Mouse (Mus musculus): Measurements from ENCODE around the gene Camk2n1.

The Camk2n1 gene

DNA sequence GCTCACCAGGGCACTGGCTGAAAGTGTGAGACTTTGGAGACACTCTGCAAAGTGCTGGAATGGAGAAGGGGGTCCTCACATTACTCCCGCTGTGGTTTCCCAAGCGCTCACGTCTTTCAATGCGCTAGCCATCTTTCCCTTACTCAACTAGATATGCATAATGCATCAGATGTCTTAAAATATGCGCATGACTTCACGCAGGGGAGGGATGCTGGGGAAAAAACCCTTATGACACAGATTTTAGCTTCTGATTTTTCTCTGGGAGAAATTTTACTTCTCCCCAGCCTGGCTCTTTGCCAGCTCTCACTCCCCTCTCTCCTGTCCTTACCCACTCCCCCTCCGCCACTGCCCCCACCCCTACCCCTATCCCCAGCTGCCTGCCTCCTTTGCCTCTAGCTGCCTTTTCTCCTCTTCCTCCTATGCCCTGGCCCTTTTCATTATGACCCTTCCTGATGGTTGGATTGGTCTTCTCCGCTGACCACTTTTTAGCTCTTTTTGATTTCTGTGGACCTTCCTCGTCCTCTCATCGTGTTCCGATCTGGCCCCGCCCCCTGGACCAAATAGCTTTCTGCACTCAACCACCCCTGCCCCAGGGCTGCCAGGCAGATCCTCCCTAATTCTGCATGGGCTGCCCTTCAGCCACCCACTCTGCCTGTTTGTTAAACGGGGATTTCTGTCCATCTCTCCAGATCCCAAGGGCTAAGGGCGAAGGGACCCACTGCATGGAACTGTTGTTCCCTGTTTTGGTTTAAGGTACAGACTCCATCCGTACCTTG is 6.1 kb upstream of the Camk2n1 start:
- DNase-seq: no peak

DNA sequence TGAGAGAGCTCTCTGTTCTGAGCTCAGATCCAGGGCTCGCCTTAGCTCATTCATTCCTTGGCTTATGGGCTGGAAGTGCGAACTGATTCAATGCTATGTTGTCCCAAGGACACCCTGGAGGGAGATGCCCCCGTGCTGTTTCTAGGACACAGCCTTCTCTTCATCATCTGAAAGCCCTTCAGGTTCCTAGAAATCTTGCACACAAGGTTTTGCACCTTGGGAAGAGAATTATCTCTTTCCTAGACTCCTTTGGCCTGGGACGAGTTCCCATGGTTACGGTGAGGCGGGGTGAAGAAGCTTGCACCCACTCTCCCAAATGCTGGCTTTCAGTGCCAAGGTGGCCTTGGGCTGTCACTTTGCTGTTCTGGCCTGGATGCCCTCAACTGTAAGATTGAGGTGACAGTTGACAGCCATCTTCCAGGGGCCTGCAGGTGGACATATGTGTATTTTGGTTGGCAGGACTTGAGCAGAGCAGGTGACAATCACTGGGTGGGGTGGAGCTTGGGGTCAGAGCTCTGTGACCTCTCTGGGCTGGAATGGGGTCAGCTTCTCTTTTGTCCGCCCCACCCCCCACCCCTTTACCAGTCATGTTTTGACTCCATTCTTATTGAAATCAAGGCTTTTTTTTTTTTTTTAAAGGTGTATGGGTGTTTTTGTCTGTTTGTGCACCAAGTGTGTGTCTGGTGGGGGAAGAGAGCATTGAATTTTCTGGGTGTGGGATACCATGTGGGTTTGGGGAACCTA is 5.1 kb upstream of the Camk2n1 start:
- DNase-seq: no peak

DNA sequence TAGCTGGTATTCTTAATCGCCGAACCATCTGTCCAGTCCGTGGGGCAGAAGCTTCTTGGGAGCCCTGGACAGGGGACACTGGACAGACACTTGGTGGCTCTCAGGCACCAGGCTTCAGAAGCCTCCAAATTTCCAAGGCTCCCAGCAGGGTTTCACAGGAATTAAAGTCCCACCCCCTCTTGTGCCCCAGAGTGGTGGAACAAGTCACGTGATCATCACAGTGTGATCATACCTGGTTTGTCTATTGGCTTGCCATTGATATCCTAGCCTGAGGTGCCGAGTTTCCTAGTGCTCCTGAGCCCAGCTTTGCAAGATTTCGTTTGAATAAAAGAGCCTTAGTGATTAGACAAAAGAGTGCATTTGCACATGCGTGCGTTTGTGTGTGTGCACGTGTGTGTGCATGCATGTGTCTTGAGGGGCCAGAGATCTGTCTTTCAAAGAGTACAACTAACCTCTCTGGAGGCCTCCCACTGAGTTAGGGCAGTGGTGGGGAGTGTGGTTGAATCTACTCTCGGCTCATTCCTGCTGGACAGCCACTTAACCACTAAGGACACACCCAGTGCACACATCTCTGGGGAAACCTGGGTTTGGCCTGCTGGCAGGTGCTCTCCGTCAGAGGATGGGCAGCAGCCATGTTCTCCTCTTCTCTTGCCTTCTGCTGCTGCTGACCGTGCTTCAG is 4.3 kb upstream of the Camk2n1 start:
- no peak for DNase-seq

DNA sequence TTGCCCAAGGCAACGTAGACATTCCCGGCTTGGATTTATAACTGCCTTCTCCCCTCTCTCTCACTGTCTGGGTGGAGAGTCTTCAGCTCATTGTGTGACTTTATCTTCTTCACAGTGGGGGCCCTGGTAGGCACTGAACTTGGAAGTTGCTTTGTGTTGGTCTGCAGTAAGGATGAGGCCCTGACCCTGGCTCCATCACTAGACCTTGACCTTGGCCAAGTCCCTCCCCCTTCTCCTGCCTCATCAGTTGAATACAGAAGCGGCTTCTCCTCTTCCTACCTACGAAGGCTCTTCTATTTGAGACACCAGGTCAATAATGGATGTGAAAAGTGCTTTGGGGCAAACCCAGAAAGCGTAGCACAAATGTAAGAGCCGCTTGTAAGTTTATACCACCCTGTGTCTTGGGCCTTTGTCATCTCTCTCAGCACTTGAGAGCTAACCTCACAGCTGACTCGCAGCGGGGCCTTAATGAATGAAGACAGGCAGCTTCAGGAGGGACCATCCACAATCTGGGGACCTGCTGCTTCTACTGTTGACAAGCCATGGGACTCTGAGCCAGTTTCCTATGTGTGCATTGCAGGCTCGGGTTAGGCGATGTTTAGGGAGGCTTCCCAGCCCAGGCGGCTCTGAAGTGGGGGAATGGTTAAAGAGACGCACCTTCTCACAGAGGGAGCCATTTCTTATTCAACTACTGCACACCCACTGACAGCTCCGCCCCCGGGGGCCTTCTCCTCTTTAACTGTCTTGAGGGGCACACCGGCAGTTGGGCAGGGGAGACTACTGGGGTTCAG is 1.6 kb upstream of the Camk2n1 start:
- DNase-seq: peak; percentile 34

DNA sequence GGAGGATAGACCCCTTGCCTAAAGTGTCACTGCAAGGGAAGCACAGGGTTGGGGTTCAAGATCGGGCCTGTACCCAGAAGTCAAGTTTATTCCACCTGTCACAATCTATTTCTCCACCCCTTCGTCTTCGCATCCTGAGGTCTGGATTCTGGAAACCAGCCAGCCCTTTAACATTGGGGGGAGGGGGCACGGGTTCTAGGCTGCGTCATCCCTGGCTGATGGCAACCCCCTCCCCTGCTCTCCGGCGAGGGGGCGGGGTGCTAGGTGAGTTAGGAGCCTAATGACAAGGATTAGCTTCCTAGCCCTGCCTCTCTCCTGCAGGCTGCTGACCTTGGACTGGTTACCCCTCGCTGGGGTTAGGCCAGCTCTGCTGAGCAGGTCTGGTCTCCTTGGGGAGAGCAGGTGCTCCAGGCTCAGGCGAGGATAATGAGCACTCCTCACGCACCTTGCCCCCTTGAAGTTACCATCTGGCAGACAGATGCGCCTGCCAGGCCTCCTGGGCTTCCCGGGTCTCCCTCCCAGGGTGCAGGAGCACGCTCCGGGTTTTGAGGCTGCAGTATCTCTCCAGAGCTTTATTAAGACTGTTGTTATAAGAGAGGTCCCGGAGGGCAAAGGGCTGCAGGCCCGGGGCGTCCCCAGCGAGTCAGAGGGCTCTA is 889 bp upstream of the Camk2n1 start:
- peak; percentile 72 for DNase-seq

DNA sequence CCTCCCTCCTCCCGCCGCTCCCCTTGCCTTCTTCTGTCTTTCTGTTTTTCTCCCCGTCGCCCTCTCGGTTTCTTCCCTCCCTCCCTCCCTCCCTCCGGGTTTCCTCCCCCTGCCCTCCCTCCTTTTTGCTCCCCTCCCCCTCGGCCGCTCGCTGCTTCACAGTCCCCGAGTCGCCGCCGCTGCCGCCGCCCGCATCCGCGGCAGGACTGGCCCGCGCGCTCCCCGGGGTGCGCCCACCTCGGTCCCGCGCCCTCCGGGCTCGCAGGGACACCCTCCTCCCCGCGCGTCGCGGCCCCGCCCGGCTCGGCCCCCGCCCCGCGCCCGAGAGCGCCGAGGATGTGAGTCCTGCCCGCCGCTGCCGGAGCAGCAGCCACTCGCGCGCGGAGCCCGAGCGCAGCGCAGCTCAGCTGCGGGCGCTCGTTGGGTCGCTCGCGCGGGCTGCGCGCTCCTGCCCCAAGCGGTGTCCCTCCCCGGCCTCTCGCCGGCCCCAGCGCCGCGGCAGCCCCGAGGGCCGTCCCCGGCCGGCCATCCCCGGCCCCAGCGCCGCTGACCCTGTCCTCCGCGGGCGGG is 542 bp downstream of the Camk2n1 start:
- peak; percentile 73 for DNase-seq

DNA sequence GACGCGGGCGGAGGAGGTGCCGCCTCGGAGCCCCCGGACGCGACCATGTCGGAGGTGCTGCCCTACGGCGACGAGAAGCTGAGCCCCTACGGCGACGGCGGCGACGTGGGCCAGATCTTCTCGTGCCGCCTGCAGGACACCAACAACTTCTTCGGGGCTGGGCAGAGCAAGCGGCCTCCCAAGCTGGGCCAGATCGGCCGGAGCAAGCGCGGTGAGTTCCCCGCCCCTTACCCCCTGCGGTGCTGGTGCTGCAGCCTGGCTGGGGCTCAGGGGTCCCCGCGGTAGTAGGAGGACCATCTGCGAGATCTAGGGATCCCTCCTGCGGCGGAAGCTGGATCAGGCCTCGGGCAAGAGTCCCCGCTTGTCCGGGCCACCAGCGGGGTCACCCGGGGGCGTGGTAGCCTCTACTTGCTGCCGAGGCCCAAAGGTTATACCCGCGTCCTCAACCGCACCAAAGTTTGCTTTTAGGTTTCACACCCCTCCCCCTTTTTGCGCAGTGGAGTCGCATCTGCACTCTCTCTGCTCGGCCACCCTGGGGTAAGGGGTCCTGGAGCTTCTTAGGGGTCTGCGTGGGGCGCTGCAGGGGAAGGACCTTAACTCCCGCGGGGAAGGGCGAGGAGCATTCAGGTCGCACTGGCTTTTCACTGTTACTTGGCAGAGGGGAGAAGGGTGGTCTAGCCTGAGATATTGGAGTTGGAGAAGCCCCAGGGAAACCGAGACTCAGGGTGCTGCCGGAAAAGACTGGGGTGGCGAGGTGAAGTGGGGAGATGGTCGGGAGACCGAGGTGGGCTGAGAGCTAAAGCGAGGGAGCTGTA is 1.2 kb downstream of the Camk2n1 start:
- peak; percentile 67 for DNase-seq

DNA sequence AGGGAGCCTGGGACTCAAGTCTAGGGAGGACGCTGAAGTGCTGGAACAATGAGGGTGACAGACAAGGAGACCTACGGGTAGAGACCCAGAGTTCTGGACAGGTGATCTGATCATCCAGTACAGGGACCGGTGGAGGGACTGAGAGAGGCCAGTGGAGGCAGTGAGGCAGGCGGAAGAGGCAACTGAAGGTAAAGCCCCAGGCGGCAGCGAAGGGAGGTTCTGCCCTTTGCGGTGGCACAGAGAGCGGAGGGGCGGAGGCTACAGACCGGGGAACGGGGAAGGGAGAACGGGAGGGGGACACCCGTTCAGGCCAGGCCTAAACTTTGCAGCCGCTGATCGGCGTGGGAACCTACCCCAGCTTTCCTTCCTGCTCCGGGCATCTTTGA is 1.8 kb downstream of the Camk2n1 start:
- DNase-seq: peak; percentile 41

DNA sequence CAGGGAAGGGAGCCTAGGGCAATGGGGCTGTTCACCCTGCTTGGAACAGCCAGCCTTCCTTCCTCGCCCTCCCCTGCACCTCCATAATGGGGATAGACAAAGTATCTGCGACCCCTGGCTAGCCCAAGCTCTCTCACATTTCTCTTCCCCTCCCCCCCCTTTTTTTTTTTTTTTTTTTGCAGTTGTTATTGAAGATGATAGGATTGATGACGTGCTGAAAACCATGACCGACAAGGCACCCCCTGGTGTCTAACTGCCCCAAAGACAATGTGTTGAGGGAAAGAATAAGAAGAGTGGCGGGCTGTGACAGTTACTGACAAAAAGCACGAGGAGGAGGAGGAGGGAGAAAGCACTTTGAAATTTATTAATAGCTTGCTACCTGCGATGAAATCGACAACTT is 2.4 kb downstream of the Camk2n1 start:
- no peak for DNase-seq

DNA sequence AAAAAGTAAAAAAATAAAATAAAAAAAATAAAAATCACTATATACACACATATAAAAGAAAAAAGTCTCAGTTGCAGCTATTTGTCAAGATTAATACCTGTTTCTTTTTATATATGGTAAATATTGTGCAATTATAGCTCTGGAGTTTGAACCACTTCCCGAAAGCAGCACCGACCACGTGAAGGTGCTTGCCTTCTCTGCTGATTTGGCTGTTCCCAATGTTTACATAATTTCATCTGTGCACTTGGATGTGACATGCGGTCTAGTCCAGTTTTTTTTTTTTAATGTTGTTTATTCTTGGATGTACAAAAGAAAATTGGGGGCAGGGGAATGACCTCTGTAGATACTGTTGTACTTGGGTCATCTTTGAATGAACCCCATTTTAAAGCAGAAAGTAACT is 3.0 kb downstream of the Camk2n1 start:
- no peak for DNase-seq

DNA sequence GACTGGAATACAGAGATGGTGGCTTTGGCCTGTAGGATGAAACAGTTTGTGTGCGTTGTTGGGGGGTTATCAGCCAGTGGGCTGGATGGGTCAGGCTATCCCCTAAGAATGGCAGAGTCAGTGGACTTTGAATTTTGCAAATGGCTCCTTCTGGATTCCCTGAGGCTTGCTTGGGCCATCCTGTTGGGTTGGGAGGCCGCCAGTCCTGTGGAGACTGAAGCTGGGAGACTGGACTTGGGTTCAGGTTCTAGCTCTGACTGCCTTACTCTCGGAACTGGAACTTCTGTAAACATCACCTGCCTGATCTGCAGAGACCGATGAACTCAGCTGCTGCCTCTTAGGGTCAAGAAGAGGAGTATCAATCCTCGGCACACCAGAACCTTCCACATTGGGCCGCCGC is 4.1 kb downstream of the Camk2n1 start:
- DNase-seq: no peak

DNA sequence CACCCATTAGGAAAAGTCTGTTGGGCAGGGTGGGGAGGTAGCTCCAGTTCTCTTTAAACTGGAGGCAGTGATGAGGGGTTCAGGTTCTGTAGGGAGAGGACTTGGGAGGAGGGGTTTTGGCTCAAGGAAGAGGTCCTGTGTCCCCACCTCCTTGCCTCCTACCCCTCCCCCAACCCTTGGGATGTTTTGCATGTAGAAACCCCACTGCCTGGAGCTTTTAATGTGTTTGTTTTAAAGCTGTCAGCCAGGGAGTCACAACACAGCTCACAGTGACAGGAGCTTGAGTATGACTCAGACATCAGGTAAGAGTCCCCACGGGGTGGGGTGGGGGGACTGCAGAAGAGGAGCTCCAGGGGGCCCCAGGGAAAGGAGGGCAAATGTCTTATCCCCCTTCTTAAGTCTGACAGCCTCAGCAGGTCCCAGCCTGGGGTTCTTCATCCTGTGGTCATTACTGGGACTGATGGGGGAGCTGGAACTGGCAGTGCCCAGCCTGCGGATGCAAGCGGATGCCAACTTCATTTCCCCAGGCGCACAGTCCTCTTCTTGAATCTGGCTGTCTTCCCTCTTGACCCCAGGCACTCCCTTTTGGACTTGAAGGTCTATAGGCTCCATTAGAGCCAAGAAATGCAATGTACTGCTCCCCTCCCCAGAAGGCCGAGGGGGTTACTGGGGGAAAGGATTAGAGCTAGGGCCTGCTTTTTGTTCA is 4.8 kb downstream of the Camk2n1 start:
- DNase-seq: no peak

DNA sequence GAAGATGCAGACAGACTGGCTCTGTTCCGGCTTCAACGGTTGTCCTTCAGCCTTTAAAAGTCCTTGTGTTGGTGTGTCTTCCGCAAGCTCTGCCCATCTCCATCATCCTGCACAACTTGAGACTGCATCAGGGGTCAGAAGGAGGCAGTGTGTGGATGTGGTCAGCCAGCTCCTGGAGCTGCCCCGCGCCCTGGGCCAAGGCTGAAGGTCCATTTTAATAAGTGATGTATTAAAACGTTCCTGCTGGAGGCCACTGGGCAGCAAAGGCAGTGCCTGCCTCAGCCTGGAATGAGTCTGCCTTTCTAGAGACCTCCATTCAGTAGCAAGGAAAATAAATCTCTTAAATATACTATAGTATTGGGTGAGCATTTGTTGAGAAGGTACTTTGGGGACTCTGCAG is 5.7 kb downstream of the Camk2n1 start:
- no peak for DNase-seq

DNA sequence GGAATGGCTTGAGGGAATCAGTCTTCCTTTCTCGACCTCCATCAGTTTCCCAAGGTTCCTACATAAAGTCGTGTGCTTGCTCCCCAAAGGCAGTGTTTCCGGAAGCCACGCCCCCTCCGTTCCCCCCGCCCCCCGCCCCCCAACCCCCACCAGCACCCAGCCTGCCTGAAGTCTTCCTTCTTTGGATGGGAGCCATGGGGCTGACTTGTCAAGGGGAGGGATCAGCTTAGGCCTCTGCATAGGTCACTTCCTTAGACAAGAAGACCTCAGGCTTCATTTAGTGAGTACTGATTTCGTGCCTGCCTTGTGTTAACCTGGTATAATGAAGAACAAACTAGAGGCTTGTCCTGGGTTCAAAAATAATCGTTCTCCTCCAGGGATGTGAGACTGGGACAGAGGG is 6.8 kb downstream of the Camk2n1 start:
- no peak for DNase-seq

DNA sequence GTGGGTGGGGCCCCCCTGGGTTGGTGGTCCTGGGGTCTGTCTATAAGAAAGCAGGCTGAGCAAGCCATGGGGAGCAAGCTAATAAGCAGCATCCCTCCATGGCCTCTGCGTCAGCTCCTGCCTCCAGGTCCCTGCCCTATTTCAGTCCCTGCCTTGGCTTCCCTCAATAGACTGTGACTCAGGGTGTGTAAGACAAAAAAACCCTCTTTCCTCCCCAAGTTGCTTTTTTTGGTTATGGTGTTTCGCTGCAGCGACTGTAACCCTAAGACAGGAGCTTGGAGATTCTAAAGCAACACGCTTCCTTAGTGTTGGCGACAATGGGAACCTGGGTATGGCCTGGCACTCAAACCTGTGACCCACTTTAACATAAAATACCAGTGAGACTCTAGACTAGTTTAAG is 7.4 kb downstream of the Camk2n1 start:
- no peak for DNase-seq

DNA sequence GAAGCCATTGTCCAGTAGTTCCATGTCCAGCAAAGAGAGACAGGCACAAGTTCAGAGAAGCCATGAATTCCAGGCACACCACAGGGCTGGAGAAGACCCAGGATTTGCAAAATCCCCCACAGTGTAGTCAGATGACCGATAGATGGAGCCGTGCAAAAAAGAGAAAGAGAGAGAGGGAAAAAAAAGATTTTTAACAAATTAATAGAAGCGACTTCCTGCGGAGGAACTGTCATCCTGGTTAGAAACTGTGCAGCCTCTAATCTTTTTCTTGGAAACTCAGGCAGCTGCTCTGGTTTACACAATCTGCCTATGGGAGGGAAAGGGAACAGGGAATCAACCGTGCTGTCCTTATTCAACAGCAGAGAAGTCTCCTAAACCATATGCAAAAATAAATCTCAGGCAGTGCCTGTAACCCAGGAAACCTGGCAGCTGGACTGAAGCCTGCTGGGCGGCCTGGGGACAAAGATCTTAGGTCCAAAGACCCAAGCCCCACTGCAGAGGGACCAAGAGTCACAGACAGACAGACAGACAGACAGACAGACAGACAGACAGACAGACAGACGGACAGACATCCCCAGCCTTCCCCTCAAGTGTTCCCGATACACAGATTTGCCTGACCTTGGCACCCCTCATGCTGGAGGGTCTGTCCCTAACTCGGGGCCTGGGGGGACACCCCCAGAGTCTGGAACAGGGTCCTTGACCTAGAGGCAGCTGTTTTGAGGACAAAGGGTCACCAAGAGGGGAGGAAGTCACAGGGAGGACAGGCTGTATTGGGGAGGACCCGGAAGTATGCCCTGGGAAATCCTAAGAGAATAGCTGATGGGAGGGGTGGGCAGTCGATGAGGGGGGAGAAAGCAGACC is 9.1 kb downstream of the Camk2n1 start:
- no peak for DNase-seq

DNA sequence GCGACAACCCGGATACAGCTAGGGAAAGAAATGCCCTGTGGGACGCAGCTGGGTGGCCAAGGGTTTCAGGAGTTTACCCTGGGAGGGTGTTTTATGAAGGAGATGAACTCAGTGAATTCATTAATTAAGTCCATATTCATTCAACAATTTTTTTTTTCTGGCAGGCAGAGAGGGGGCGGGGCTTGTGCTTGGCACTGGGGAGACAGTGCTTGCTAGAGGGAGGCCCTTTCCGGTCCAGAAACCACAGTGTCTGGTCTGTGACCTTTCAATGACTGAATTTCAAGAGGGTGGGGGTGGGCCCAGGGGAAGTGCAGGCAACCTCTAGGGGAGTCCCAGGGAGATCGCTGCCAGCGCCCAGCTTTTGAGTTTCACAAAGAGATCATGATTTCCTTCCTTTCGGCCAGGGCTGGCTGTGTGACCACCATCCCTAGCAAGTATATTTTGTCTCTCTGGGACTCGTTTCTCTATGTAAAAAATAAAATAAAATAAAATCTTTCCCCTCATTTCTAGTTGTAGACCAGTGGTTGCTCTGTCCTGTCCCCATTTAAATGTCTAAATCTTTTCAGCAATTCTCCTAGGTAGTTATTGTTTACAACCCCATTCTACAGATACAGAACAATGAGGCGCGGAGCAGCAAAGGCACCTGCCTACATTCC is 9.8 kb downstream of the Camk2n1 start:
- DNase-seq: no peak

DNA sequence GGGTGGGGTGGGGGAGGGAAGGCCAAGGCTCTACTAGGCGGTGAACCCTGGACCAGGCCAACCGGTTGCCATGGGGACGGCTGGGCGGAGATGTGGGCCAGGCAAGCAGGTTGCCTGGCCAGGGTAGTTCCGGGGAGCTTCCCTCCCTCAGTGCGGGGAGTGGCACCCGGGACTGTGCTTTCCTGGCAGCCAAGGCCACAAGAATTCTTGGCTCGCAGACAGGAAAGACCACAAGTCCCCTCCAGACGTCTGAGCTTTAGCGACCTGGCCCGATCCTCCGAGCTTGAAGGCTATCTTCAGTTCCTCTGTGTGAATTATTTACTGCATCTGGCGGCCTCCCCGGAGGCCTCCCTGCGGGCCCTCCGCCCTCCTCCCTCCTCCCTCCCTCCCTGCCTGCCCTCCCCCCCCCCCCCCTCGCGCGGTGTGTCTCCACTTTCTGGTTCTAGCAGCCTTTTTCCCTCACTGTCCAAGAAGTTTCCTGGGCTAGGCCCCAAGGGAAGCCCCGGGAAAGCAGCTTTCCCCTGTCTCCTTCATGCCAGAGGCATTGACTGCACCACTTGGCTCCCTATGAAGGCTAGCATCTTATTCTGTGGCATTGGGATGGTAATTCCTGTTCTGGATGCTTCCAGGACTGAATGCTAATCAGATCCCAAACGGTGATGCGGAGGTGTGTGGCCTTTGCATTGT is 10.7 kb downstream of the Camk2n1 start:
- no peak for DNase-seq

DNA sequence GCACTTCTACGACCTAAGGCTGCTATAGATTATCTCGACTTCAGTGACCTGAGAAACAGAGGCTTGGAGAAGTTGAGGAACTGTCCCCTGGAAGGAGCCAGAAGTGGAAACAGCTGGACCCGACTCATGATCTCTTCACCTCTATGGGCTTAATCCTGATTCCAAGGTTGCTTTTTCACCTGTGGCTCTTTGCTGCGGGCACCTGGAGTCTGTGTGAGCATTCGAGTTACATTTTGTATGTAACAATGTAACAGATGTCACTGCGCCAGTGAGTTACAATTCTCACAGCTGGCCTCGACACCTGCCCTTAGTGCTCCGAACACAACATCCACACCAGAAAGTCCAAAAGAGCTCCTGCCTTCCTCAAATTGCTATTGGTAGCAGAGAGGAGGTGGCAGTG is 11.3 kb downstream of the Camk2n1 start:
- no peak for DNase-seq
